Mouse (Mus musculus) ES-E14 (cell line): ENCODE results near the gene Kcnj12.

Source experiments
- CHD2 ChIP-seq: IDR thresholded peaks from 2 replicates; pipeline ENCODE4 v1.6.1; 2014; ENCODE audit warnings: mild to moderate bottlenecking, low read depth, low read length, inconsistent platforms
- HCFC1 ChIP-seq: IDR thresholded peaks from 2 replicates; pipeline ENCODE4 v1.6.1; 2012; ENCODE audit warnings: low read length, inconsistent platforms, borderline replicate concordance; ENCODE audit not compliant: insufficient read depth
- MAFK ChIP-seq: IDR thresholded peaks from 2 replicates; pipeline ENCODE4 v1.6.1; 2014; ENCODE audit warnings: mild to moderate bottlenecking, low read depth, low read length, inconsistent platforms; ENCODE audit not compliant: insufficient read depth
- ZC3H11A ChIP-seq: IDR thresholded peaks from 2 replicates; pipeline ENCODE4 v1.6.1; 2012; ENCODE audit warnings: low read depth, mild to moderate bottlenecking, inconsistent platforms, low read length, borderline replicate concordance

GRCm38 (mm10) chr11:61005345-61005744 lies 17.0 kb upstream of the Kcnj12 start:
- TF ChIP-seq CHD2 (no peak), HCFC1 (no peak), ZC3H11A (no peak), MAFK (no peak)
